Mouse (Mus musculus) neural tube, postnatal 0 days (tissue): Measurements from ENCODE around the gene Zfp809. TPM values are rescaled to one million over a fixed set of nuclear protein-coding genes. Genes with fewer than 3 reads are reported as not detected.

Experiments used
- polyA plus RNA-seq: library from polyadenylated mRNA; unstranded; fragments of >200 nt; fragmentation: Nextera tagmentation; extraction: Ambion mirVana; gene quantifications from 2 replicates; pipeline ENCODE4 v1.2.1, GENCODE M21; 2015

The Zfp809 gene
- 9.5 and 12.0 TPM in 2 replicates for polyA plus RNA-seq

GRCm38 (mm10) chr9:22225581-22226388 is at the start of gene Zfp809:
TSS of gene Zfp809 (plus strand) at chr9:22225714.

GRCm38 (mm10) chr9:22188025-22188611 is 37.4 kb upstream of the Zfp809 start, which contains the start of gene Zfp872:
TSS of gene Zfp872 (plus strand) at chr9:22188090.

GRCm38 (mm10) chr9:22259184-22260091 is 33.9 kb downstream of the Zfp809 start, which contains the start of gene Zfp599:
TSS of gene Zfp599 (minus strand) at chr9:22259895.

Other genes starting within 250 kb of the Zfp809 start
- 2.9 and 3.0 TPM in 2 replicates for gene Rgl3, start 236.3 kb upstream of the Zfp809 start, polyA plus RNA-seq
- 3.5 and 4.1 TPM in 2 replicates for gene Ccdc151, start 223.1 kb upstream of the Zfp809 start, polyA plus RNA-seq
- gene Prkcsh, start 222.9 kb upstream of the Zfp809 start, polyA plus RNA-seq = 70.2 and 80.7 TPM in 2 replicates
- 66.7 and 78.4 TPM in 2 replicates for gene Elavl3, start 173.7 kb upstream of the Zfp809 start, polyA plus RNA-seq
- not detected in 2 replicates for gene Gm49318, start 154.5 kb upstream of the Zfp809 start, polyA plus RNA-seq
- gene Zfp653, start 154.3 kb upstream of the Zfp809 start, polyA plus RNA-seq = 12.5 and 14.7 TPM in 2 replicates
- gene Ecsit, start 140.3 kb upstream of the Zfp809 start, polyA plus RNA-seq = 61.0 and 63.4 TPM in 2 replicates
- 0.65 and 0.96 TPM in 2 replicates for gene Cnn1, start 126.5 kb upstream of the Zfp809 start, polyA plus RNA-seq
- gene Elof1, start 108.5 kb upstream of the Zfp809 start, polyA plus RNA-seq = 187 and 193 TPM in 2 replicates
- 4.5 and 13.7 TPM in 2 replicates for gene Acp5, start 90.0 kb upstream of the Zfp809 start, polyA plus RNA-seq
- gene Pigyl, start 68.9 kb upstream of the Zfp809 start, polyA plus RNA-seq = 109 and 121 TPM in 2 replicates
- 0.27 and 0.32 TPM in 2 replicates for gene Zfp872, start 37.6 kb upstream of the Zfp809 start, polyA plus RNA-seq
- 4.3 and 4.8 TPM in 2 replicates for gene Zfp599, start 34.2 kb downstream of the Zfp809 start, polyA plus RNA-seq
- 17.0 and 21.7 TPM in 2 replicates for gene Zfp810, start 81.9 kb downstream of the Zfp809 start, polyA plus RNA-seq
- gene Anln, start 163.5 kb downstream of the Zfp809 start, polyA plus RNA-seq = 2.3 and 2.8 TPM in 2 replicates
- 13.8 and 14.0 TPM in 2 replicates for gene 9530077C05Rik, start 185.8 kb downstream of the Zfp809 start, polyA plus RNA-seq
- not detected in 2 replicates for gene Gm17545, start 228.6 kb downstream of the Zfp809 start, polyA plus RNA-seq
- gene Rp9, start 244.0 kb downstream of the Zfp809 start, polyA plus RNA-seq = 89.9 and 97.6 TPM in 2 replicates